Mouse (Mus musculus) MEL (cell line): ENCODE measurements around the gene Camta1.

Experiments
- GABPA ChIP-seq: IDR thresholded peaks from 2 replicates; pipeline ENCODE4 v1.6.1; 2012; ENCODE audit warnings: low read depth, mild to moderate bottlenecking, inconsistent platforms, low read length, improper control_type of control experiment, moderate library complexity
- MAZ ChIP-seq: IDR thresholded peaks from 2 replicates; pipeline ENCODE4 v1.6.1; 2012; ENCODE audit warnings: low read depth, mild to moderate bottlenecking, inconsistent platforms, low read length, improper control_type of control experiment
- POLR2A ChIP-seq, 2 experiments: IDR thresholded peaks; 2 replicates each; pipeline ENCODE4 v1.6.1; 2011 to 2012; ENCODE audit warnings: low read length in 2 of 2, mild to moderate bottlenecking in 2 of 2, control low read depth in 1 of 2, improper control_type of control experiment in 1 of 2, low read depth in 1 of 2, moderate library complexity in 1 of 2; ENCODE audit not compliant: control insufficient read depth in 1 of 2, insufficient read depth in 1 of 2, poor library complexity in 1 of 2

- TF ChIP-seq MAZ: no peak
- no peak for TF ChIP-seq POLR2A (IDR thresholded peaks at IDR 0.05; ENCODE audit: control insufficient read depth in 1 of 2, insufficient read depth in 1 of 2, low read depth in 1 of 2, low read length in 2 of 2, poor library complexity in 1 of 2)
- no peak for TF ChIP-seq GABPA
Measured at GRCm38 (mm10) chr4:151682831-151683488, 178.7 kb downstream of the Camta1 start.
